Mouse (Mus musculus) MEL (cell line): Measurements from ENCODE around the gene Negr1. TPM values are rescaled to one million over a fixed set of nuclear protein-coding genes. Genes with fewer than 3 reads are reported as not detected.

ENCODE experiments used
- DNase-seq: peaks from one replicate; pipeline ENCODE4 v3.0.0; 2011; ENCODE audit warnings: low read depth, low spot score
- H3K27ac ChIP-seq: 2 replicates; pipeline ENCODE4 v1.5.1; 2012; ENCODE audit warnings: low read depth, mild to moderate bottlenecking, control low read depth, low read length, moderate library complexity; ENCODE audit not compliant: control insufficient read depth
- H3K27me3 ChIP-seq, 2 experiments: fragments of 150-350 bp in 1 of 2; sonication (generic) in 1 of 2; 2 replicates each; pipeline ENCODE4 v1.6.1; 2012; ENCODE audit warnings: low read length in 2 of 2, mild to moderate bottlenecking in 2 of 2, improper control_type of control experiment in 1 of 2, moderate library complexity in 1 of 2; ENCODE audit not compliant: insufficient read depth in 2 of 2, control insufficient read depth in 1 of 2
- H3K36me3 ChIP-seq, 2 experiments: 2 replicates each; pipeline ENCODE4 v1.6.1; 2012 to 2014; ENCODE audit warnings: low read length in 2 of 2, improper control_type of control experiment in 1 of 2, inconsistent platforms in 1 of 2, mild to moderate bottlenecking in 1 of 2; ENCODE audit not compliant: insufficient read depth in 2 of 2, control insufficient read depth in 1 of 2
- H3K4me1 ChIP-seq, 2 experiments: fragments of 150-350 bp in 1 of 2; sonication (generic) in 1 of 2; 2 replicates each; pipeline ENCODE4 v1.6.1; 2012; ENCODE audit warnings: low read length in 2 of 2, improper control_type of control experiment in 1 of 2, mild to moderate bottlenecking in 1 of 2; ENCODE audit not compliant: insufficient read depth in 2 of 2, control insufficient read depth in 1 of 2
- H3K4me3 ChIP-seq, 2 experiments: fragments of 150-350 bp in 1 of 2; sonication (generic) in 1 of 2; 2 replicates each; pipeline ENCODE4 v1.5.1; 2012; ENCODE audit warnings: low read depth in 2 of 2, low read length in 2 of 2, mild to moderate bottlenecking in 2 of 2, moderate library complexity in 2 of 2, control low read depth in 1 of 2, improper control_type of control experiment in 1 of 2; ENCODE audit not compliant: control insufficient read depth in 1 of 2, insufficient read depth in 1 of 2
- H3K79me2 ChIP-seq: 2 replicates; pipeline ENCODE4 v1.6.1; 2012; ENCODE audit warnings: mild to moderate bottlenecking, low read length, moderate library complexity; ENCODE audit not compliant: control insufficient read depth, poor library complexity, insufficient read depth
- H3K9ac ChIP-seq: 2 replicates; pipeline ENCODE4 v1.6.1; 2012; ENCODE audit warnings: low read depth, mild to moderate bottlenecking, control low read depth, low read length, moderate library complexity; ENCODE audit not compliant: control insufficient read depth, poor library complexity, severe bottlenecking
- H3K9me3 ChIP-seq: fragments of 150-350 bp; sonication (generic); replicated peaks from 2 replicates; pipeline ENCODE4 v1.6.1; 2012; ENCODE audit warnings: mild to moderate bottlenecking, low read length, improper control_type of control experiment, moderate library complexity; ENCODE audit not compliant: insufficient read depth
- CHD1 ChIP-seq: IDR thresholded peaks from 2 replicates; pipeline ENCODE4 v1.6.1; 2012; ENCODE audit warnings: low read depth, mild to moderate bottlenecking, inconsistent platforms, low read length, improper control_type of control experiment
- CHD2 ChIP-seq: IDR thresholded peaks from 2 replicates; pipeline ENCODE4 v1.6.1; 2011; ENCODE audit warnings: low read length, improper control_type of control experiment
- CTCF ChIP-seq, 3 experiments: IDR thresholded peaks in 2 of 3; conservative IDR thresholded peaks in 1 of 3; 2 replicates each; pipeline ENCODE4 v1.5.1; 2011 to 2012; ENCODE audit warnings: low read length in 3 of 3, low read depth in 2 of 3, mild to moderate bottlenecking in 2 of 3, improper control_type of control experiment in 1 of 3, inconsistent platforms in 1 of 3, mixed read lengths in 1 of 3, moderate library complexity in 1 of 3; ENCODE audit not compliant: control insufficient read depth in 1 of 3, insufficient read depth in 1 of 3, poor library complexity in 1 of 3, severe bottlenecking in 1 of 3
- E2F4 ChIP-seq: IDR thresholded peaks from 2 replicates; pipeline ENCODE4 v1.6.1; 2011; ENCODE audit warnings: low read depth, low read length, improper control_type of control experiment, borderline replicate concordance
- ELF1 ChIP-seq: IDR thresholded peaks from 2 replicates; pipeline ENCODE4 v1.6.1; 2014; ENCODE audit warnings: low read depth, mild to moderate bottlenecking, inconsistent platforms, low read length, improper control_type of control experiment, moderate library complexity
- EP300 ChIP-seq, 2 experiments: IDR thresholded peaks; 2 replicates each; pipeline ENCODE4 v1.6.1; 2011; ENCODE audit warnings: improper control_type of control experiment in 2 of 2, low read length in 2 of 2, low read depth in 1 of 2, mild to moderate bottlenecking in 1 of 2
- ETS1 ChIP-seq: IDR thresholded peaks from 2 replicates; pipeline ENCODE4 v1.6.1; 2012; ENCODE audit warnings: low read depth, mild to moderate bottlenecking, inconsistent platforms, low read length, improper control_type of control experiment, moderate library complexity
- GABPA ChIP-seq: IDR thresholded peaks from 2 replicates; pipeline ENCODE4 v1.6.1; 2012; ENCODE audit warnings: low read depth, mild to moderate bottlenecking, inconsistent platforms, low read length, improper control_type of control experiment, moderate library complexity
- HCFC1 ChIP-seq: IDR thresholded peaks from 2 replicates; pipeline ENCODE4 v1.6.1; 2012; ENCODE audit warnings: low read depth, mild to moderate bottlenecking, inconsistent platforms, low read length, improper control_type of control experiment, moderate library complexity
- JUND ChIP-seq: IDR thresholded peaks from 2 replicates; pipeline ENCODE4 v1.6.1; 2011; ENCODE audit warnings: low read depth, mild to moderate bottlenecking, improper control_type of control experiment, low read length
- MYB ChIP-seq: IDR thresholded peaks from 2 replicates; pipeline ENCODE4 v1.6.1; 2011; ENCODE audit warnings: mild to moderate bottlenecking, low read depth, low read length, improper control_type of control experiment
- MYC ChIP-seq: IDR thresholded peaks from 2 replicates; pipeline ENCODE4 v1.6.1; 2011; ENCODE audit warnings: low read depth, mild to moderate bottlenecking, low read length, improper control_type of control experiment, moderate library complexity
- NELFE ChIP-seq: IDR thresholded peaks from 2 replicates; pipeline ENCODE4 v1.6.1; 2011; ENCODE audit warnings: low read depth, low read length, improper control_type of control experiment
- POLR2AphosphoS2 ChIP-seq: IDR thresholded peaks from 2 replicates; pipeline ENCODE4 v1.6.1; 2011; ENCODE audit warnings: low read length, improper control_type of control experiment
- RAD21 ChIP-seq: IDR thresholded peaks from 2 replicates; pipeline ENCODE4 v1.6.1; 2011; ENCODE audit warnings: mild to moderate bottlenecking, low read depth, low read length, improper control_type of control experiment
- RCOR1 ChIP-seq: IDR thresholded peaks from 2 replicates; pipeline ENCODE4 v1.6.1; 2012; ENCODE audit warnings: low read depth, mild to moderate bottlenecking, inconsistent platforms, low read length, improper control_type of control experiment
- SIN3A ChIP-seq: IDR thresholded peaks from 2 replicates; pipeline ENCODE4 v1.6.1; 2012; ENCODE audit warnings: low read length, improper control_type of control experiment, inconsistent platforms
- SMC3 ChIP-seq: IDR thresholded peaks from 2 replicates; pipeline ENCODE4 v1.6.1; 2011; ENCODE audit warnings: low read depth, low read length, improper control_type of control experiment
- TAL1 ChIP-seq: IDR thresholded peaks from 2 replicates; pipeline ENCODE4 v1.6.1; 2012; ENCODE audit warnings: mild to moderate bottlenecking, inconsistent platforms, low read length, moderate library complexity, mixed read lengths
- TBP ChIP-seq: IDR thresholded peaks from 2 replicates; pipeline ENCODE4 v1.8.0; 2011; ENCODE audit warnings: low read depth, low read length, improper control_type of control experiment
- USF2 ChIP-seq, 2 experiments: IDR thresholded peaks; 2 replicates each; pipeline ENCODE4 v1.6.1; 2011 to 2012; ENCODE audit warnings: improper control_type of control experiment in 2 of 2, low read length in 2 of 2, borderline replicate concordance in 1 of 2, inconsistent platforms in 1 of 2, low read depth in 1 of 2, mild to moderate bottlenecking in 1 of 2; ENCODE audit not compliant: insufficient read depth in 1 of 2
- ZC3H11A ChIP-seq: IDR thresholded peaks from 2 replicates; pipeline ENCODE4 v1.6.1; 2012; ENCODE audit warnings: low read depth, mild to moderate bottlenecking, inconsistent platforms, low read length, improper control_type of control experiment
- ZMIZ1 ChIP-seq: IDR thresholded peaks from 2 replicates; pipeline ENCODE4 v1.6.1; 2012; ENCODE audit warnings: low read depth, mild to moderate bottlenecking, inconsistent platforms, low read length, improper control_type of control experiment, moderate library complexity
- ZNF384 ChIP-seq: IDR thresholded peaks from 2 replicates; pipeline ENCODE4 v1.6.1; 2012; ENCODE audit warnings: low read depth, mild to moderate bottlenecking, inconsistent platforms, low read length, improper control_type of control experiment
- polyA plus RNA-seq, 2 experiments: library from polyadenylated mRNA; stranded (reverse) in 1 of 2; unstranded in 1 of 2; fragments of >175 nt in 1 of 2; fragments of >200 nt in 1 of 2; gene quantifications; 2 replicates each; pipeline versions ENCODE4 v1.2.1 to v1.2.4; 2012; ENCODE audit warnings: low replicate concordance in 2 of 2, low read depth in 1 of 2; ENCODE audit not compliant: insufficient read length in 2 of 2, insufficient read depth in 1 of 2, missing spikeins in 1 of 2
- total RNA-seq: library from RNA; depleted of rRNA; stranded (reverse); fragments of 300-350 nt; gene quantifications from 2 replicates; pipeline ENCODE4 v1.2.3, GENCODE M21; 2012

Negr1 gene
- total and polyA plus RNA-seq, 3 experiments, result not detected

DNA sequence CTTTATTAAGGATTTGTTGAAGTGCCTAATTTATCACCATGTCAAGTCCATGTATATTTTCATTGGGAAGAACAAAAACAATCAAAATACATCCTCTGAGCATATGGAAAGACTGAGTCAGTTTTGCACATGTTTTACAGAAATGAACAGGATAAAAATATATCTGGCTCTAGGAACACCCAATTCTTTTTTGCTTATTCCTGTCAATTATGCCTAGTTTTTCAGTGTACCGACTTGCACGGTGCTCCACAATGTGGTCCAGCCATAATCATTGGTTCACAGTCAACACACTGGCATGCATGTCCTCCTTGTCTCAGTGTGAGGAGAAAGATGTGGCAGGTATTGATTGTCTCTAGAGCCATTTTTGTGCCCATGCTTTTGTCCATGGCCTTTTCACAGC, 58.3 kb downstream of the Negr1 start:
- no peak overlapping the region for H3K27ac ChIP-seq
- H3K4me3 ChIP-seq, result no peak overlapping the region
- H3K9ac ChIP-seq, result no peak overlapping the region
- H3K79me2 ChIP-seq, result no peaks in the 10 kb centered on the region
- TF ChIP-seq MYB (no peak), JUND (no peak), USF2 (IDR thresholded peaks at IDR 0.05; ENCODE audit: borderline replicate concordance in 1 of 2, insufficient read depth in 1 of 2, low read depth in 1 of 2, low read length in 2 of 2) (no peak), CTCF (IDR thresholded peaks at IDR 0.05 in 2 of 3, conservative IDR thresholded peaks at IDR 0.05 in 1 of 3; ENCODE audit: control insufficient read depth in 1 of 3, insufficient read depth in 1 of 3, low read depth in 2 of 3, low read length in 3 of 3, poor library complexity in 1 of 3, severe bottlenecking in 1 of 3) (no peak), POLR2AphosphoS2 (no peak), ZNF384 (no peak), ZMIZ1 (no peak), SIN3A (no peak), TBP (no peak), NELFE (no peak), RAD21 (no peak), ELF1 (no peak), ETS1 (no peak)
- no peaks in the 10 kb centered on the region for H3K36me3 ChIP-seq
- no peak for DNase-seq
- no peaks in the 10 kb centered on the region for H3K4me1 ChIP-seq
- H3K27me3 ChIP-seq, result no peaks in the 10 kb centered on the region
- H3K9me3 ChIP-seq, result no peaks in the 10 kb centered on the region

DNA sequence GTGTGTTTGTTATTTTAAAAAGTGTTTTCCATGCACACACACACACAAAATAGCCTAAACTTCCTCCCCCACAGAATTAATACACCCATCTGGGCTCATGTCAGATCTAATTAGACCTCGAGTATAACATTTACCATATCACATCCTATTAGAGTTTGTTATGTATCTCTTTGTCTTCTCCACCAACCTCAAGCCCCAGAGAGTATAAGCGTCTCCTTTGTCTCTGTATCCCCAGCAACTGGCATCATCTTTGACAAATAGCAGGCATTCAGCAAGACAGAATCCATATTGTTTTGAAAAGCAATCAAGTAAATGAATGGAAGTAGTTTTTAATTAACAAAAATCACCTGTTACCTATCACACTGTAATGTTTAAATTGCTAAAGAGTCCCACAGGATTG, 67.0 kb downstream of the Negr1 start:
- TF ChIP-seq ZMIZ1 (no peak), RCOR1 (no peak), CHD1 (no peak), HCFC1 (no peak), EP300 (IDR thresholded peaks at IDR 0.05; ENCODE audit: low read depth in 1 of 2, low read length in 2 of 2) (no peak), SMC3 (no peak), TAL1 (no peak), MYB (no peak), SIN3A (no peak), GABPA (no peak), JUND (no peak), ZNF384 (no peak), E2F4 (no peak), ETS1 (no peak), MYC (no peak), ZC3H11A (no peak), CHD2 (no peak)
- Histone ChIP-seq H3K36me3 (no peaks in the 10 kb centered on the region), H3K4me3 (no peak overlapping the region), H3K4me1 (no peaks in the 10 kb centered on the region), H3K79me2 (no peaks in the 10 kb centered on the region), H3K27ac (no peak overlapping the region), H3K27me3 (no peaks in the 10 kb centered on the region), H3K9me3 (no peaks in the 10 kb centered on the region), H3K9ac (no peak overlapping the region)
- DNase-seq, result no peak
